Mouse (Mus musculus) adrenal gland, postnatal 25 days (tissue): ENCODE data around the gene Cmtm4. TPM values are rescaled to one million over a fixed set of nuclear protein-coding genes. Genes with fewer than 3 reads are reported as not detected.

Experiments used
- DNase-seq: peaks from one replicate; pipeline ENCODE4 v3.0.0; 2021; ENCODE audit warnings: mixed read lengths
- long read RNA-seq: library from polyadenylated mRNA; stranded (forward); transcript quantifications from one replicate; pipeline ENCODE4 v2.0.0, GENCODE M21; 2021
- total RNA-seq: library from RNA; stranded (reverse); gene quantifications from 2 replicates; pipeline ENCODE4 v1.2.3, GENCODE M21; 2021

Gene Cmtm4
- total RNA-seq, result 44.4 and 46.0 TPM in 2 replicates
- long read RNA-seq, full-length matches to known transcripts, result 10 of 18 reads
- long read RNA-seq, partial matches to known transcripts, result 0 of 18 reads
- long read RNA-seq, other reads (novel, unspliced or antisense), result 8 of 18 reads

GRCm38 (mm10) chr8:104395703-104396357 is at the start of gene Cmtm4:
Cmtm4 (minus strand) TSS chr8:104395807.
- DNase-seq, result peak; percentile 85

- no peak for DNase-seq
Measured at GRCm38 (mm10) chr8:104445248-104445647, 49.6 kb upstream of the Cmtm4 start.

GRCm38 (mm10) chr8:104443125-104443679 is 47.6 kb upstream of the Cmtm4 start:
- no peak for DNase-seq

- DNase-seq, result peak; percentile 94
Measured at GRCm38 (mm10) chr8:104442299-104443124, 46.9 kb upstream of the Cmtm4 start, which contains the start of gene Dync1li2. Dync1li2 (minus strand) TSS chr8:104443047.

GRCm38 (mm10) chr8:104441613-104442012 is 46.0 kb upstream of the Cmtm4 start:
- no peak for DNase-seq

- DNase-seq, result no peak
Measured at GRCm38 (mm10) chr8:104439461-104439860, 43.9 kb upstream of the Cmtm4 start.

GRCm38 (mm10) chr8:104437494-104438135 is 42.0 kb upstream of the Cmtm4 start:
- no peak for DNase-seq

- DNase-seq, result no peak
Measured at GRCm38 (mm10) chr8:104436591-104436990, 41.0 kb upstream of the Cmtm4 start.

- peak; percentile 100 for DNase-seq
Measured at GRCm38 (mm10) chr8:104436038-104436437, 40.4 kb upstream of the Cmtm4 start.

- no peak for DNase-seq
Measured at GRCm38 (mm10) chr8:104434826-104435354, 39.3 kb upstream of the Cmtm4 start.

GRCm38 (mm10) chr8:104434275-104434674 is 38.7 kb upstream of the Cmtm4 start:
- peak; percentile 67 for DNase-seq

- no peak for DNase-seq
Measured at GRCm38 (mm10) chr8:104433191-104433842, 37.7 kb upstream of the Cmtm4 start.

GRCm38 (mm10) chr8:104432656-104433055 is 37.0 kb upstream of the Cmtm4 start:
- no peak for DNase-seq

GRCm38 (mm10) chr8:104430230-104430629 is 34.6 kb upstream of the Cmtm4 start:
- DNase-seq, result no peak

GRCm38 (mm10) chr8:104427703-104428102 is 32.1 kb upstream of the Cmtm4 start:
- no peak for DNase-seq

- DNase-seq, result no peak
Measured at GRCm38 (mm10) chr8:104422313-104422712, 26.7 kb upstream of the Cmtm4 start.

- DNase-seq, result no peak
Measured at GRCm38 (mm10) chr8:104416022-104416421, 20.4 kb upstream of the Cmtm4 start.

GRCm38 (mm10) chr8:104414204-104414603 is 18.6 kb upstream of the Cmtm4 start:
- DNase-seq, result no peak

- no peak for DNase-seq
Measured at GRCm38 (mm10) chr8:104413770-104414169, 18.2 kb upstream of the Cmtm4 start.

GRCm38 (mm10) chr8:104412805-104413532 is 17.4 kb upstream of the Cmtm4 start:
- no peak for DNase-seq

GRCm38 (mm10) chr8:104411972-104412371 is 16.4 kb upstream of the Cmtm4 start:
- no peak for DNase-seq
